Mouse (Mus musculus) left cerebral cortex, adult 8-10 months (tissue): ENCODE results near the gene Psg18. TPM values are rescaled to one million over a fixed set of nuclear protein-coding genes. Genes with fewer than 3 reads are reported as not detected.
"Not testable (repeated sequence)": the region's sequence is repeated elsewhere in the genome, so short reads cannot be mapped to it uniquely, and the experiment has no call there.

ENCODE experiments used
- DNase-seq, 2 experiments: peaks; one replicate each; pipeline ENCODE4 v3.0.0; 2022; ENCODE audit warnings: low spot score in 2 of 2
- total RNA-seq, 4 experiments: library from RNA; stranded (reverse); gene quantifications; 2 replicates each; pipeline ENCODE4 v1.2.4; 2022

Psg18 gene
- total RNA-seq = not detected

GRCm38 (mm10) chr7:18354909-18355308 lies at the start of gene Psg18:
Psg18 (minus strand) TSS chr7:18355009.
- not testable (repeated sequence) for DNase-seq

- no peak for DNase-seq
These were observed 48.6 kb upstream of the Psg18 start for GRCm38 (mm10) chr7:18403407-18403806.

GRCm38 (mm10) chr7:18402527-18403237 lies 47.9 kb upstream of the Psg18 start:
- no peak for DNase-seq

- not testable (repeated sequence) for DNase-seq
These were observed 36.7 kb upstream of the Psg18 start for GRCm38 (mm10) chr7:18391483-18391882.

GRCm38 (mm10) chr7:18378295-18378694 lies 23.5 kb upstream of the Psg18 start:
- DNase-seq = no peak

- DNase-seq = not testable (repeated sequence)
These were observed 19.4 kb downstream of the Psg18 start for GRCm38 (mm10) chr7:18335411-18335810.

Other genes with a start within 250 kb of the Psg18 start
- gene Igfl3, start 178.5 kb downstream of the Psg18 start, total RNA-seq = not detected
- gene Mill1, start 109.7 kb downstream of the Psg18 start, total RNA-seq = not detected
- not detected for gene Psg28, start 77.0 kb upstream of the Psg18 start, total RNA-seq
- not detected for gene Psg26, start 129.2 kb upstream of the Psg18 start, total RNA-seq
- gene Psg25, start 177.3 kb upstream of the Psg18 start, total RNA-seq = not detected
- not detected for gene Psg27, start 212.3 kb upstream of the Psg18 start, total RNA-seq